Mouse (Mus musculus) thymus, adult 2 months (tissue): ENCODE measurements at regions not wholly inside any gene's neighbourhood (a gene's known extent, or its start where the extent isn't known, plus 50 kb on each side); places are given as distances from the start of the nearest gene placed in this dataset.

Experiments used
- DNase-seq: peaks from one replicate; pipeline ENCODE4 v3.0.0; 2021
- H3K27ac ChIP-seq: fragments of 200-500 bp; 2 replicates; pipeline ENCODE4 v1.5.1; 2012; ENCODE audit warnings: low read length, control low read depth; ENCODE audit not compliant: control insufficient read depth, insufficient read depth
- H3K27me3 ChIP-seq: fragments of 200-500 bp; 2 replicates; pipeline ENCODE4 v1.6.1; 2012; ENCODE audit warnings: mild to moderate bottlenecking, low read length, moderate library complexity, mixed read lengths; ENCODE audit not compliant: control insufficient read depth, insufficient read depth
- H3K36me3 ChIP-seq: fragments of 200-500 bp; 2 replicates; pipeline ENCODE4 v1.6.1; 2012; ENCODE audit warnings: mild to moderate bottlenecking, low read length, moderate library complexity; ENCODE audit not compliant: control insufficient read depth, insufficient read depth
- H3K4me1 ChIP-seq: fragments of 200-500 bp; replicated peaks from 2 replicates; pipeline ENCODE4 v1.6.1; 2012; ENCODE audit warnings: low read length; ENCODE audit not compliant: control insufficient read depth, insufficient read depth
- H3K4me3 ChIP-seq: fragments of 200-500 bp; 2 replicates; pipeline ENCODE4 v1.5.1; 2012; ENCODE audit warnings: mild to moderate bottlenecking, low read length, control low read depth, moderate library complexity; ENCODE audit not compliant: control insufficient read depth, insufficient read depth
- CTCF ChIP-seq: fragments of 200-500 bp; IDR thresholded peaks from 2 replicates; pipeline ENCODE4 v1.5.1; 2012; ENCODE audit warnings: mild to moderate bottlenecking, control low read depth, low read length, moderate library complexity, borderline replicate concordance; ENCODE audit not compliant: control insufficient read depth, poor library complexity, insufficient read depth; ENCODE audit errors: extremely low read depth
- POLR2A ChIP-seq: fragments of 200-500 bp; IDR thresholded peaks from 2 replicates; pipeline ENCODE4 v1.6.1; 2012; ENCODE audit warnings: mild to moderate bottlenecking, low read length, control low read depth, moderate library complexity; ENCODE audit not compliant: control insufficient read depth, poor library complexity, insufficient read depth; ENCODE audit errors: extremely low read depth
- WGBS: fragments of 180-500 bp; shearing (Covaris S2); methylation state at CpG from one replicate; pipeline ENCODE4 v1.1.7; 2018; 5-methylcytosine and 5-hydroxymethylcytosine counted together

DNA sequence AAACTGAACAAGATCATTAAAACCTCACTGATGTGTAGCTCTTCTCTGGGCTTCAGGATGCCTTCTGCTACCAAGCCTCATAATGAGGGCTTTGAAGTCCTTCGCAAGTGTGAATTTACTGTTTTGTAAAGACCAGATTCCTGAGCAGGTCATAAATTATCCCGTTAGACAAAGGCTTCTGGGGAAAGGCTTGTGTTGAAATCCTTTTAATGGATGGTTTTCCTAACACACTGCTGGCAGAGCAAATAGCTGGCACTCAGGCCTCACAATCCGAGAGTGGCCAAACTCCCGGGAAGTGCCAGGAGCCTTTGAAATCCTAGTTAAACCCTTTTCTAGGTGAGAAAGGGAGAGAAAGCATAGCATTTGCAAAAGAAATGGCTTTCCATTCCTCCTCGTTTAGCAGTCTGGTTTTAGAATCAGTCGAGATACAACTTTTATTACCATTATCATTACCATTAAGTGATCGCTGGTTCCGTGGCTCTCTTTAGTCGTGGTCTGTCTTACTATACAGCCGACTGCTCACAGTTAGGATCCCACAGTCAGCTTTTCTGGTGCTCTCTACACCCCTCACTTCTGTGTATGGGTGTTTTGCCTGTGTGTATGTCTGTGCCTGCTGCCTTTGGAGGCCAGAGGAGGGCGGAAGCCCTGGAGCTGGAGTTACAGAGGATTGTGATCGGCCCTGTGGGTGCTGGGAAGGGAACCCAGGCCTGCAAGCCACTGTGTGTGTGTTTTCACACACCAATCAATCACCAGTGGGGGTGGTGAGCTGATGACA lies 73.2 kb downstream of the Foxb1 start:
- 52% methylated on average over 12 of the region's 12 CpGs for WGBS
- Histone ChIP-seq H3K27ac (no peak overlapping the region), H3K36me3 (no peaks in the 10 kb centered on the region), H3K4me1 (no peaks in the 10 kb centered on the region), H3K27me3 (no peaks in the 10 kb centered on the region), H3K4me3 (no peak overlapping the region)
- no peak for DNase-seq
- TF ChIP-seq CTCF (no peak), POLR2A (no peak)

DNA sequence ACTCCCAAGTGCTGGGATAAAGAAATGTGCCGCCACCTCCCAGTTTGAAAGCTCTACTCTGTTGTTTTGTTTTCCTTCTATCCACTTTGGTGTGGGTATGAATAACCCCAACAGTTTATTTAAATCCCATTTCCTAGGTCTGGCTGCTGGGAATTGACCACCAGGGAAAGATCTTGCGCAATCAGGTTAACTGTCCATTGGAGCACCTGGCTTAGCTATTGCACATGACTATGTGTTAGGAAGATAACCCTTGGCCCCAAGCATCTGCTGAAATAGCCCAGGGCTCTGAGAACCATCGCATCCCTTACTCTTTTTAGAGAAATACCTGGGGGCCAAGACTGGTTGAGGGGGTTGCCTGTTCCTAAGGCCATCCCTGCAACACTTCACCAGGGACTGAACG lies 74.0 kb downstream of the Foxb1 start:
- H3K27me3 ChIP-seq: no peaks in the 10 kb centered on the region
- H3K36me3 ChIP-seq: no peaks in the 10 kb centered on the region
- TF ChIP-seq POLR2A (no peak), CTCF (no peak)
- no peak overlapping the region for H3K4me3 ChIP-seq
- no peaks in the 10 kb centered on the region for H3K4me1 ChIP-seq
- 76% methylated on average over 4 of the region's 4 CpGs for WGBS
- no peak overlapping the region for H3K27ac ChIP-seq
- DNase-seq: no peak

DNA sequence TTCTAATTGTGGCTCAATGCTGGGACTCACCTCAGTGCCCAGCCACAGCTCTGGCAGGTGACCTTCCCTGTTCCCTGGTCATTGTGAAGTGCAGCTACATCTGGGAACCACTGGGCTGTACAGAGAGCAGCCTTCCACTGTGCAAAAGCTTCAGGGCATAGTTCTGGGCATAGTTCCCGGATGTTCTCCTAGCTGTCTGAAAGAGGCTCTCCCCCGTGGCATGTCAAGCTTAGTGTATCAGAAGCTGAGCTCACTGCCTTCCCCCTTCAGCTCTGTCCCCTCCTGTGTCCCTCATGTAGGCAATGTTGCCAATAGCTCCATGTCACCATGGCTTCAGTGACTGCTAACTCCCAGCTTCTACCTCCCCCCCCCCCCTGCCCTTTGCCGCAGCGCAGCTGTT lies 75.1 kb downstream of the Foxb1 start:
- no peak overlapping the region for H3K4me3 ChIP-seq
- H3K27ac ChIP-seq: no peak overlapping the region
- H3K27me3 ChIP-seq: no peaks in the 10 kb centered on the region
- WGBS: 59% methylated on average over 4 of the region's 4 CpGs
- no peaks in the 10 kb centered on the region for H3K4me1 ChIP-seq
- TF ChIP-seq CTCF (no peak), POLR2A (no peak)
- no peaks in the 10 kb centered on the region for H3K36me3 ChIP-seq
- DNase-seq: no peak

GRCm38 (mm10) chr9:69681372-69682213 lies 79.1 kb downstream of the Foxb1 start:
- no peaks in the 10 kb centered on the region for H3K36me3 ChIP-seq
- no peak overlapping the region for H3K4me3 ChIP-seq
- no peaks in the 10 kb centered on the region for H3K27me3 ChIP-seq
- no peak for TF ChIP-seq CTCF
- TF ChIP-seq POLR2A: no peak
- DNase-seq: no peak
- no peak overlapping the region for H3K27ac ChIP-seq
- 66% methylated on average over 9 of the region's 9 CpGs for WGBS
- H3K4me1 ChIP-seq: no peaks in the 10 kb centered on the region

- H3K4me3 ChIP-seq: no peak overlapping the region
- H3K27ac ChIP-seq: no peak overlapping the region
- no peaks in the 10 kb centered on the region for H3K4me1 ChIP-seq
- TF ChIP-seq POLR2A: no peak
- 87% methylated on average over 1 of the region's 1 CpGs for WGBS
- no peaks in the 10 kb centered on the region for H3K27me3 ChIP-seq
- H3K36me3 ChIP-seq: no peaks in the 10 kb centered on the region
- DNase-seq: no peak
These were observed 82.1 kb downstream of the Foxb1 start for GRCm38 (mm10) chr9:69678634-69679033.

DNA sequence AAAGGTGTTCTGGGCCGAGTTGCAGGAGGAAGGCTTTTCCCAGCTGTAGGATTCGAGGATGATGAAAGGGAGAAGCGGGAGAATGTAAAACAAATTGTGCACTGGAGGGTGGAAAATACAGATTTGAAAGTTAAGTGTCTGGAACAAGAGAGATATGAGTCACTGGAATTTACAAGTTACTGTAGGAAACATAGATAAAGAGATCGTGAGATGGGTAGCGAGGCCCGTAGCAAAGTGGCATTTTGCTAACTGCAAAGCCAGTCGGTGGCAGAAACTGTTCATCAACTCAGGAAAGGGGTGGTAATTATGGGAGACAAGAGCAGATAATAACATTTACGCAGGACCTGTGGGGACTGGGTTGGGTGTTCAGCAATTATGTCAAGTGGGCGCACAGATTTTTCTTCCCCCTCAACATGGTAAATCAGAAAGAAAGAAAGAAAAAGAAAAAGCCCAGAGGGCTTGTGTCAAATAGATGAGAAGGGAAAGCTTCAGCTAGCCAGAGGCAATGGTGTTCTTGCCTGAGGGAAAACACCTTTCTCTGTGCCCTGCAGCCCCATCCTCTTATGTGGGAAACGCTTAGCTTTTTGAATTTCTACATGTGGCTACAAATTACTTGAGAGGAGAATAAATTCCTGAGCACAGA lies 87.2 kb downstream of the Foxb1 start:
- H3K36me3 ChIP-seq: no peaks in the 10 kb centered on the region
- H3K4me1 ChIP-seq: peaks cover 13% of the 10 kb centered on the region
- DNase-seq: no peak
- WGBS: 89% methylated on average over 10 of the region's 10 CpGs
- H3K4me3 ChIP-seq: no peak overlapping the region
- peaks cover 10% of the 10 kb centered on the region for H3K27me3 ChIP-seq
- H3K27ac ChIP-seq: no peak overlapping the region
- TF ChIP-seq CTCF: no peak
